Mouse (Mus musculus): Measurements from ENCODE around the gene Camta1.

DNA sequence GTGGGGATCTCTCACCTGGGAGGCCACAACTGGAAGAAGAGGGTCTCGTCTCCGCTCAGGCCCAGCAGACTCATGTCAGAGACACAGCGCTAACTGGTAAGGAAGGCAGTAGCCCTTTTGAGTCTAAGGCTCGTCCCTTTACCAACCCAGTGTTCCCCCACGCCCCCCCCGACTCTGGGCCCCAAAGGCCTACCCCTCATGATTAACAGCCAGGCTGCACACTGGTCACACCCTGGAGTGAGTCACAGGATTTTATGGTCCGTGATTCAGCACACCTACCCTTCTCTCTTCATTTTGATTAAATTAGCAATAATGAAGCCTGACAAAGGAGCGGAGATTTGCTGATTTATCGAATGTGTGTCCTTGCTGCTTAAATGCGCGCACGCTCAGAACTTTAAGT lies 515.0 kb downstream of the Camta1 start:
- TF ChIP-seq POLR2A (IDR thresholded peaks at IDR 0.05; ENCODE audit: borderline replicate concordance, low read depth, low read length) (no peak), CTCF (IDR thresholded peaks at IDR 0.05; ENCODE audit: low read depth, low read length) (no peak)

All from bone marrow macrophage, adult 2 months (primary cell).